Mouse (Mus musculus) forebrain, embryonic 13.5 days (tissue): ENCODE measurements around the gene Gfral. TPM values are rescaled to one million over a fixed set of nuclear protein-coding genes. Genes with fewer than 3 reads are reported as not detected.
"Not testable (repeated sequence)": the region's sequence is repeated elsewhere in the genome, so short reads cannot be mapped to it uniquely, and the experiment has no call there.

Source experiments
- ATAC-seq: fragments of 200-750 bp; cut with Nextera tagmentation; 2 replicates; pipeline ENCODE4 v1.8.0; 2017
- H3K27ac ChIP-seq: fragments of 300-500 bp; sonication (generic); 2 replicates; pipeline ENCODE4 v1.5.1; 2015; ENCODE audit warnings: inconsistent platforms, mild to moderate bottlenecking, moderate library complexity
- H3K27me3 ChIP-seq: fragments of 300-500 bp; sonication (generic); 2 replicates; pipeline ENCODE4 v1.6.1; 2015; ENCODE audit warnings: mild to moderate bottlenecking, inconsistent platforms
- H3K36me3 ChIP-seq: fragments of 300-500 bp; sonication (generic); 2 replicates; pipeline ENCODE4 v1.6.1; 2015; ENCODE audit warnings: mild to moderate bottlenecking, inconsistent platforms; ENCODE audit not compliant: poor library complexity, severe bottlenecking
- H3K4me1 ChIP-seq: fragments of 300-500 bp; sonication (generic); 2 replicates; pipeline ENCODE4 v1.6.1; 2015; ENCODE audit warnings: inconsistent platforms
- H3K4me2 ChIP-seq: fragments of 300-500 bp; sonication (generic); 2 replicates; pipeline ENCODE4 v1.6.1; 2015; ENCODE audit warnings: inconsistent platforms, mild to moderate bottlenecking, moderate library complexity
- H3K4me3 ChIP-seq: fragments of 300-500 bp; sonication (generic); 2 replicates; pipeline ENCODE4 v1.5.1; 2015; ENCODE audit warnings: mild to moderate bottlenecking, inconsistent platforms
- H3K9ac ChIP-seq: fragments of 300-500 bp; sonication (generic); 2 replicates; pipeline ENCODE4 v1.6.1; 2015; ENCODE audit warnings: mild to moderate bottlenecking, inconsistent platforms
- H3K9me3 ChIP-seq: fragments of 300-500 bp; sonication (generic); replicated peaks from 2 replicates; pipeline ENCODE4 v1.6.1; 2016; ENCODE audit warnings: inconsistent platforms
- WGBS: fragments of 180-500 bp; shearing (Covaris S2); methylation state at CpG from one replicate; pipeline ENCODE4 v1.1.7; 2015; 5-methylcytosine and 5-hydroxymethylcytosine counted together
- polyA plus RNA-seq: library from polyadenylated mRNA; unstranded; fragments of >200 nt; fragmentation: Nextera tagmentation; extraction: Ambion mirVana; gene quantifications from 2 replicates; pipeline ENCODE4 v1.2.1, GENCODE M21; 2015

Gfral gene
- polyA plus RNA-seq, 1 experiment from 2014 or later = not detected

GRCm38 (mm10) chr9:76214678-76215077, 1.2 kb upstream of the Gfral start:
- 74% methylated on average over 4 of the region's 4 CpGs for WGBS
- no peaks in the 10 kb centered on the region for H3K9me3 ChIP-seq
- H3K36me3 ChIP-seq = no peaks in the 10 kb centered on the region
- no peak overlapping the region for H3K27ac ChIP-seq
- H3K4me2 ChIP-seq = no peak overlapping the region
- H3K4me3 ChIP-seq = no peak overlapping the region
- no peaks in the 10 kb centered on the region for H3K27me3 ChIP-seq
- H3K4me1 ChIP-seq = no peaks in the 10 kb centered on the region
- H3K9ac ChIP-seq = no peak overlapping the region
- ATAC-seq = no peak

- no peaks in the 10 kb centered on the region for H3K9me3 ChIP-seq
- H3K4me3 ChIP-seq = no peak overlapping the region
- H3K36me3 ChIP-seq = no peaks in the 10 kb centered on the region
- 85% methylated on average over 4 of the region's 4 CpGs for WGBS
- H3K9ac ChIP-seq = no peak overlapping the region
- ATAC-seq = no peak
- no peak overlapping the region for H3K4me2 ChIP-seq
- no peaks in the 10 kb centered on the region for H3K27me3 ChIP-seq
- H3K4me1 ChIP-seq = no peaks in the 10 kb centered on the region
- H3K27ac ChIP-seq = no peak overlapping the region
These were observed 16.5 kb downstream of the Gfral start for GRCm38 (mm10) chr9:76196917-76197316.

- Histone ChIP-seq H3K36me3 (no peaks in the 10 kb centered on the region), H3K4me2 (no peak overlapping the region), H3K9me3 (no peaks in the 10 kb centered on the region), H3K4me3 (no peak overlapping the region), H3K27ac (no peak overlapping the region), H3K4me1 (no peaks in the 10 kb centered on the region), H3K9ac (no peak overlapping the region), H3K27me3 (no peaks in the 10 kb centered on the region)
- ATAC-seq = no peak
These were observed 34.2 kb downstream of the Gfral start for GRCm38 (mm10) chr9:76179221-76179620.

- H3K4me2 ChIP-seq = no peak overlapping the region
- no peaks in the 10 kb centered on the region for H3K36me3 ChIP-seq
These were observed 40.7 kb downstream of the Gfral start for GRCm38 (mm10) chr9:76172686-76173295.

GRCm38 (mm10) chr9:76168355-76168754, 45.1 kb downstream of the Gfral start:
- H3K27ac ChIP-seq = no peak overlapping the region
- no peak for ATAC-seq
- WGBS = 45% methylated on average over 3 of the region's 3 CpGs
- H3K4me2 ChIP-seq = no peak overlapping the region
- H3K27me3 ChIP-seq = no peaks in the 10 kb centered on the region
- H3K36me3 ChIP-seq = no peaks in the 10 kb centered on the region
- H3K9me3 ChIP-seq = no peaks in the 10 kb centered on the region
- H3K4me1 ChIP-seq = no peaks in the 10 kb centered on the region
- no peak overlapping the region for H3K4me3 ChIP-seq
- H3K9ac ChIP-seq = no peak overlapping the region

More at GRCm38 (mm10) chr9:76172686-76173295, 40.7 kb downstream of the Gfral start:
- Histone ChIP-seq H3K4me3 (no peak overlapping the region), H3K4me1 (no peaks in the 10 kb centered on the region), H3K27ac (no peak overlapping the region), H3K27me3 (no peaks in the 10 kb centered on the region), H3K9me3 (no peaks in the 10 kb centered on the region), H3K9ac (no peak overlapping the region)
- 85% methylated on average over 5 of the region's 5 CpGs for WGBS
- ATAC-seq = no peak

- H3K4me3 ChIP-seq = no peak overlapping the region
These were observed 51.0 kb downstream of the Gfral start for GRCm38 (mm10) chr9:76162446-76162845.

GRCm38 (mm10) chr9:76145593-76145992, 67.9 kb downstream of the Gfral start:
- Histone ChIP-seq H3K27me3 (no peaks in the 10 kb centered on the region), H3K9me3 (no peaks in the 10 kb centered on the region), H3K27ac (no peak overlapping the region), H3K4me3 (no peak overlapping the region), H3K4me1 (no peaks in the 10 kb centered on the region), H3K4me2 (no peak overlapping the region), H3K36me3 (no peaks in the 10 kb centered on the region), H3K9ac (no peak overlapping the region)
- no peak for ATAC-seq
- 47% methylated on average over 3 of the region's 3 CpGs for whole genome bisulfite sequencing

More at GRCm38 (mm10) chr9:76162446-76162845, 51.0 kb downstream of the Gfral start:
- 66% methylated on average over 8 of the region's 8 CpGs for WGBS
- no peak for ATAC-seq
- Histone ChIP-seq H3K9me3 (no peaks in the 10 kb centered on the region), H3K4me2 (no peak overlapping the region), H3K9ac (no peak overlapping the region), H3K4me1 (no peaks in the 10 kb centered on the region), H3K36me3 (no peaks in the 10 kb centered on the region), H3K27me3 (no peaks in the 10 kb centered on the region), H3K27ac (no peak overlapping the region)

GRCm38 (mm10) chr9:76138378-76139109, 74.9 kb downstream of the Gfral start:
- no peak overlapping the region for H3K4me2 ChIP-seq
- H3K4me3 ChIP-seq = no peak overlapping the region
- H3K36me3 ChIP-seq = no peaks in the 10 kb centered on the region
- no peak overlapping the region for H3K27ac ChIP-seq
- peaks cover 5% of the 10 kb centered on the region; the same call in 1 of the 2 replicates for H3K4me1 ChIP-seq
- no peaks in the 10 kb centered on the region for H3K27me3 ChIP-seq
- no peak overlapping the region for H3K9ac ChIP-seq
- peak; percentile 87 for ATAC-seq
- H3K9me3 ChIP-seq = no peaks in the 10 kb centered on the region
- WGBS = 47% methylated on average over 3 of the region's 3 CpGs

GRCm38 (mm10) chr9:76134042-76134441, 79.4 kb downstream of the Gfral start:
- peaks cover 5% of the 10 kb centered on the region; the same call in 1 of the 2 replicates for H3K4me1 ChIP-seq
- H3K9me3 ChIP-seq = no peaks in the 10 kb centered on the region
- WGBS = 83% methylated on average over 6 of the region's 6 CpGs
- H3K27ac ChIP-seq = no peak overlapping the region
- H3K4me2 ChIP-seq = no peak overlapping the region
- no peak overlapping the region for H3K4me3 ChIP-seq
- H3K27me3 ChIP-seq = no peaks in the 10 kb centered on the region
- H3K36me3 ChIP-seq = no peaks in the 10 kb centered on the region
- H3K9ac ChIP-seq = no peak overlapping the region
- no peak for ATAC-seq

- 54% methylated on average over 1 of the region's 1 CpGs for WGBS
- H3K4me3 ChIP-seq = no peak overlapping the region
- no peak for ATAC-seq
- no peaks in the 10 kb centered on the region for H3K4me1 ChIP-seq
- no peaks in the 10 kb centered on the region for H3K9me3 ChIP-seq
- no peak overlapping the region for H3K4me2 ChIP-seq
- H3K9ac ChIP-seq = no peak overlapping the region
- no peak overlapping the region for H3K27ac ChIP-seq
- H3K36me3 ChIP-seq = no peaks in the 10 kb centered on the region
- H3K27me3 ChIP-seq = no peaks in the 10 kb centered on the region
These were observed 84.1 kb downstream of the Gfral start for GRCm38 (mm10) chr9:76129353-76129752.

GRCm38 (mm10) chr9:76124249-76124648, 89.2 kb downstream of the Gfral start:
- Histone ChIP-seq H3K36me3 (no peaks in the 10 kb centered on the region), H3K9ac (no peak overlapping the region), H3K4me1 (no peaks in the 10 kb centered on the region), H3K27me3 (no peaks in the 10 kb centered on the region), H3K4me2 (no peak overlapping the region), H3K27ac (no peak overlapping the region), H3K9me3 (no peaks in the 10 kb centered on the region), H3K4me3 (no peak overlapping the region)
- no peak for ATAC-seq
- 80% methylated on average over 4 of the region's 4 CpGs for WGBS

- ATAC-seq = peak; percentile 85
- not testable (repeated sequence) for H3K36me3 ChIP-seq, H3K4me1 ChIP-seq, H3K4me2 ChIP-seq, H3K4me3 ChIP-seq, H3K9ac ChIP-seq, H3K9me3 ChIP-seq, H3K27ac ChIP-seq, H3K27me3 ChIP-seq
- WGBS = 6% methylated on average over 2 of the region's 2 CpGs
These were observed 90.6 kb downstream of the Gfral start for GRCm38 (mm10) chr9:76122888-76123287.
